ENCODE assay signal across 9 mouse cellular contexts in genomic region chrX:73342941-73343735, GRCm38 (mm10). TPM values are rescaled to one million over a fixed set of nuclear protein-coding genes. Genes with fewer than 3 reads are reported as not detected.
DNase-seq lines count a peak whose midpoint lies in the region; ATAC-seq lines count a peak whose summit lies in the region.
"Had no signal": no experiment of that assay in that cellular context is flagged by ENCODE, and none has a peak within 500 bp of the region (broad histone marks: within the 10 kb centered on the region; RNA-seq: fewer than 3 reads in every experiment).

No protein-coding gene starts in this region.

- no peak for DNase-seq in kidney, adult 11 months
- DNase-seq in ES-CJ7 (ENCODE audit: low read depth, low spot score) = peak; percentile 14
- peak; percentile 8 for DNase-seq in embryo, embryonic 11.5 days (ENCODE audit: low read depth, low spot score)
- peak; percentile 9 to 21 for DNase-seq in heart, postnatal 14 days
- peak; percentile 16 for DNase-seq in liver
- DNase-seq in naive thymus-derived CD4-positive, alpha-beta T cell, adult 2 months (ENCODE audit: low read depth) = peak; percentile 41
- DNase-seq in left cerebral cortex, postnatal 36 days (ENCODE audit: low spot score in 2 of 2) = no peak

- 27% methylated on average over 15 of the region's 15 CpGs for WGBS in kidney, embryonic 14.5 days

- H3K27ac ChIP-seq in kidney, embryonic 14.5 days (ENCODE audit: low read depth, low read length) = peak overlapping the region; percentile 30; the same call in 1 of the 2 replicates

- H3K4me1 ChIP-seq in kidney, embryonic 14.5 days (ENCODE audit: control insufficient read depth, insufficient read depth, low read length) = no peaks in the 10 kb centered on the region

- H3K27me3 ChIP-seq in kidney, embryonic 14.5 days (ENCODE audit: control insufficient read depth, insufficient read depth, low read length) = no peaks in the 10 kb centered on the region

- H3K9me3 ChIP-seq in kidney, embryonic 14.5 days (ENCODE audit: control insufficient read depth, low read length) = no peaks in the 10 kb centered on the region

- no peak; the same call in 1 of the 2 replicates for ATAC-seq in kidney, embryonic 14.5 days (ENCODE audit: low FRiP score, low TSS enrichment)

- intact Hi-C loops in heart, postnatal 14 days (cut with DNase I) = loop anchor here (10.0 kb wide), 1 partner anchor 118 kb away; the partner anchor contains the start of gene F8a
- intact Hi-C loops in left cerebral cortex, postnatal 36 days (cut with DNase I) = loop anchor here (10.0 kb wide), 1 partner anchor 152 kb away; no protein-coding TSS in a partner anchor

- no peaks in the 10 kb centered on the region for H3K36me3 ChIP-seq in kidney, embryonic 14.5 days (ENCODE audit: control insufficient read depth, insufficient read depth, low read length)

- H3K9ac ChIP-seq in kidney, embryonic 14.5 days (ENCODE audit: low read depth, low read length) = peak overlapping the region; percentile 65

- peak overlapping the region; percentile 40 for H3K4me2 ChIP-seq in kidney, embryonic 14.5 days (replicated peaks; ENCODE audit: low read depth, low read length)

- peak overlapping the region; percentile 57 for H3K4me3 ChIP-seq in kidney, embryonic 14.5 days (ENCODE audit: low read length)

RNA-seq across cellular contexts. Expression of gene Zfp275, which starts 0.7 kb away (rescaled TPM):
- polyA plus RNA-seq in kidney, embryonic 14.5 days (2014; fragmentation: Nextera tagmentation; extraction: Ambion mirVana) = 11.1 and 17.1 TPM in 2 replicates
- 1 to 10 TPM; 4.8 to 5.7 TPM for total RNA-seq in heart, postnatal 14 days (2021)
- total RNA-seq in left cerebral cortex, postnatal 36 days (2021) = 10 to 100 TPM; 17.7 to 20.3 TPM

RNA-seq across cellular contexts. Expression of gene Gm45015, which starts 6.5 kb away (rescaled TPM):
- polyA plus RNA-seq in kidney, embryonic 14.5 days (2014; fragmentation: Nextera tagmentation; extraction: Ambion mirVana) = not detected in 2 replicates
- not detected for total RNA-seq in heart, postnatal 14 days (2021)
- total RNA-seq in left cerebral cortex, postnatal 36 days (2021) = not detected
- total RNA-seq: adrenal gland, adult 18-20 months had no signal

RNA-seq across cellular contexts. Expression of gene Xlr5a, which starts 50.4 kb away (rescaled TPM):
- 0.31 TPM in 1 of 2 replicates, not detected in the other for polyA plus RNA-seq in kidney, embryonic 14.5 days (2014; fragmentation: Nextera tagmentation; extraction: Ambion mirVana)
- not detected for total RNA-seq in heart, postnatal 14 days (2021)
- not detected for total RNA-seq in left cerebral cortex, postnatal 36 days (2021)

RNA-seq across cellular contexts. Expression of gene Xlr5c, which starts 50.4 kb away (rescaled TPM):
- polyA plus RNA-seq in kidney, embryonic 14.5 days (2014; fragmentation: Nextera tagmentation; extraction: Ambion mirVana) = not detected in 2 replicates
- total RNA-seq in heart, postnatal 14 days (2021) = not detected
- not detected for total RNA-seq in left cerebral cortex, postnatal 36 days (2021)
- total RNA-seq: adrenal gland, adult 18-20 months had no signal

RNA-seq across cellular contexts. Expression of gene Gm18336, which starts 55.4 kb away (rescaled TPM):
- not detected in 2 replicates for polyA plus RNA-seq in kidney, embryonic 14.5 days (2014; fragmentation: Nextera tagmentation; extraction: Ambion mirVana)
- not detected for total RNA-seq in heart, postnatal 14 days (2021)
- total RNA-seq in left cerebral cortex, postnatal 36 days (2021) = not detected
- total RNA-seq: adrenal gland, adult 18-20 months had no signal

Comparison
In these comparisons a context has a peak if more than half of its experiments do, and no peak if none do; other contexts are left out.
1. DNase-seq: peak in ES-CJ7 (single experiment), embryo, embryonic 11.5 days (single experiment), heart, postnatal 14 days (2 of 2), liver (single experiment) and naive thymus-derived CD4-positive, alpha-beta T cell, adult 2 months (single experiment); none in kidney, adult 11 months (single experiment) and left cerebral cortex, postnatal 36 days (0 of 2).